Mouse (Mus musculus) embryonic facial prominence, embryonic 12.5 days (tissue): ENCODE measurements around the gene Nms. TPM values are rescaled to one million over a fixed set of nuclear protein-coding genes. Genes with fewer than 3 reads are reported as not detected.
A peak's percentile ranks its signal among the peaks of the same experiment; 100 is the strongest.

Experiments used
- ATAC-seq: fragments of 200-750 bp; cut with Nextera tagmentation; 2 replicates; pipeline ENCODE4 v1.8.0; 2017; ENCODE audit not compliant: insufficient number of reproducible peaks, insufficient read depth, low FRiP score, low TSS enrichment
- H3K27ac ChIP-seq: fragments of 300-500 bp; sonication (generic); 2 replicates; pipeline ENCODE4 v1.5.1; 2016; ENCODE audit warnings: mild to moderate bottlenecking
- H3K27me3 ChIP-seq: fragments of 300-500 bp; sonication (generic); 2 replicates; pipeline ENCODE4 v1.6.1; 2016; ENCODE audit warnings: mild to moderate bottlenecking, moderate library complexity
- H3K36me3 ChIP-seq: fragments of 300-500 bp; sonication (generic); 2 replicates; pipeline ENCODE4 v1.6.1; 2016; ENCODE audit warnings: mild to moderate bottlenecking
- H3K4me1 ChIP-seq: fragments of 300-500 bp; sonication (generic); 2 replicates; pipeline ENCODE4 v1.6.1; 2016
- H3K4me2 ChIP-seq: fragments of 300-500 bp; sonication (generic); replicated peaks from 2 replicates; pipeline ENCODE4 v1.6.1; 2016; ENCODE audit warnings: mild to moderate bottlenecking, moderate library complexity
- H3K4me3 ChIP-seq: fragments of 300-500 bp; sonication (generic); 2 replicates; pipeline ENCODE4 v1.5.1; 2016; ENCODE audit warnings: mild to moderate bottlenecking
- H3K9ac ChIP-seq: fragments of 300-500 bp; sonication (generic); 2 replicates; pipeline ENCODE4 v1.6.1; 2016; ENCODE audit warnings: mild to moderate bottlenecking, moderate library complexity
- H3K9me3 ChIP-seq: fragments of 300-500 bp; sonication (generic); 2 replicates; pipeline ENCODE4 v1.6.1; 2016; ENCODE audit warnings: mild to moderate bottlenecking, moderate library complexity
- WGBS: fragments of 180-500 bp; shearing (Covaris S2); methylation state at CpG from one replicate; pipeline ENCODE4 v1.1.7; 2016; 5-methylcytosine and 5-hydroxymethylcytosine counted together
- polyA plus RNA-seq: library from polyadenylated mRNA; unstranded; fragments of >200 nt; fragmentation: Nextera tagmentation; extraction: Ambion mirVana; gene quantifications from 2 replicates; pipeline ENCODE4 v1.2.1, GENCODE M21; 2016

Nms gene
- polyA plus RNA-seq, 1 experiment from 2014 or later = not detected

DNA sequence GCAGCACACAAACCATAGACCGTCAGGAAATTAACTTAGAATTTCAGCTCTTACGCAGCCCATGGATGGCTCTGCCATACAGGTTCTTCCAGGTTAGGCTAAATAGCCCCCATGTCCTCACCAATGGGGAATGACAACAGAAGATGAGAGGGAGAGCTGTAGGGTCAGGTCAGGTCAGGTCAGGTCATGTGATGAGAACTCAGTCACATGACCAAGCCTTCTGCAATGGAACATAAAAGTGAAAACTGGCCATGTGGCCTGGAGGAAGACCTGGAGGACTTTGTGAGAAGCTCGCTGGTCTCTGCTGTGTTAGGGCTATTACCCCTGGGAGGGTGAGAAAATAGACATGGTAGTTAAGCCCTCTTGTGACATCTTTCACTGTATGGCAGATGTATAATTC lies 17.5 kb downstream of the Nms start:
- no peak overlapping the region for H3K27ac ChIP-seq
- H3K4me3 ChIP-seq = no peak overlapping the region
- WGBS = 92% methylated on average over 3 of the region's 3 CpGs
- H3K9ac ChIP-seq = no peak overlapping the region
- no peaks in the 10 kb centered on the region for H3K36me3 ChIP-seq
- H3K27me3 ChIP-seq = no peaks in the 10 kb centered on the region
- no peak for ATAC-seq
- no peak overlapping the region for H3K4me2 ChIP-seq
- H3K4me1 ChIP-seq = no peaks in the 10 kb centered on the region
- H3K9me3 ChIP-seq = no peaks in the 10 kb centered on the region

DNA sequence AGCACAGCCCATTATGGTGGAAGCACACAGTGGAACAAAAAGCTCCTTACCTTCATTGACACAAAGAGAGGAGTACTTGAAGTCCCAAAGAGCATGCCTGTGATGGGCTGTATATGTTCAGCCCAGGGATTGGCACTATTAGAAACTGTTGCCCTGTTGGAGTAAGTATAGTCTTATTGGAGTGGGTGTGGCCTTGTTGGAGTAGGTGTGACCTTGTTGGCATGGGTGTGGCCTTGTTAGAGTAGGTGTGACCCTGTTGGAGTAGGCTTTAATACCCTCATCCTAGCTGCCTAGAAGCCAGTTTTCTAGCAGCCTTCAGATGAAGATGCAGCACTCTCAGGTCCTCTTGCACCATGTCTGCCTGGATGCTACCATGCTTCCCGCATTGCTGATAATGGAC lies 30.2 kb downstream of the Nms start:
- Histone ChIP-seq H3K9me3 (no peaks in the 10 kb centered on the region), H3K4me2 (no peak overlapping the region), H3K36me3 (no peaks in the 10 kb centered on the region), H3K27me3 (no peaks in the 10 kb centered on the region), H3K4me1 (no peaks in the 10 kb centered on the region), H3K4me3 (no peak overlapping the region), H3K27ac (no peak overlapping the region), H3K9ac (no peak overlapping the region)
- no peak for ATAC-seq
- 86% methylated on average over 1 of the region's 1 CpGs for WGBS

DNA sequence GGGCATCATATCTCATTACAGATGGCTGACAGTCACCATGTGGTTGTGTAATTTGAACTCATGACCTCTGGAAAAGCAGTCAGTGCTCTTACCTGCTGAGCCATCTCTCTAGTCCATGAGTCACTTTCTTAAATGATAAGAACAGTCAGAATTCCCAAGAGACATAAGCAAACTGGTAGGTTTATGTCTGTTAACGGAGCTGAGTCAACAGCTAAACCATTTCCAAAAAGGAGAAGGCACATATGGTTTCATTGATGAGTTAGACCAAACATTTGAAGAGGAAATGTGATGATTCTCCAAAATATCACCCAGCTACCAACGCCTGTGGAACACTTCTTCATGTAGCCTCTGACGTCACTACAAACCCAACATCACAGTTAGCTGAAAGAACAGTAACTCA lies 32.8 kb downstream of the Nms start:
- no peaks in the 10 kb centered on the region for H3K4me1 ChIP-seq
- H3K9me3 ChIP-seq = no peaks in the 10 kb centered on the region
- no peak overlapping the region for H3K27ac ChIP-seq
- H3K4me3 ChIP-seq = no peak overlapping the region
- no peaks in the 10 kb centered on the region for H3K27me3 ChIP-seq
- H3K4me2 ChIP-seq = no peak overlapping the region
- no peaks in the 10 kb centered on the region for H3K36me3 ChIP-seq
- no peak for ATAC-seq
- H3K9ac ChIP-seq = no peak overlapping the region
- WGBS = 84% methylated on average over 3 of the region's 3 CpGs

DNA sequence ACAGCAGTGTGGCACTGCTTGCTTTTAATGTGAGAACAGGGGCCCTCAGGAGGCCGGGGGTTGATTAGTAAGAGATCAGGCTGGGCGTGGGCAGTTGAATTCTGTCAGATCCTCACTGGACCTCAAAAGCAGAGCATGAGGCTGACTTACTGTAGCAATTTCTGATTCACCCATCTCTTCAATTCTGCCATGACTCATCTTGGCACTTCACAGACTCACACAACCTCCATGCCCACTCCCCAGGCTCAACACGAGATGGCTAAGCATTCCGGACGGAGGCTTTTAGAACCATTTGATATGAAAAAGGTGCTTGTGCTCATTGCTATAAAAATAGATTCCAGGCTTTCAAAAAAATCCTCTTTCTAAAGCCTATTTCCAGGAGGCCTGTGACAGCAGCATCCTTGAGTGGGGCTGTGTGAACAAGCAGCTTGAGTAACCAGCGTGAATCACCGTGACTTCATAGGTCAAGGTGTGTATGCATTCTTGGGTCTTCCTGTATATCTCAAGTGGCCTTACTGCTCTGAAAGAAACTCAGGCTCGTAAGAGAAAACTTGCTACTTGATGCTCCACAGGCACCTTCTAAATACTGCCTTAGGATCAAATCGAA lies 34.1 kb downstream of the Nms start:
- 80% methylated on average over 9 of the region's 9 CpGs for WGBS
- H3K9ac ChIP-seq = no peak overlapping the region
- H3K4me2 ChIP-seq = no peak overlapping the region
- ATAC-seq = no peak
- H3K36me3 ChIP-seq = no peaks in the 10 kb centered on the region
- H3K27ac ChIP-seq = no peak overlapping the region
- H3K4me3 ChIP-seq = no peak overlapping the region
- no peaks in the 10 kb centered on the region for H3K9me3 ChIP-seq
- no peaks in the 10 kb centered on the region for H3K4me1 ChIP-seq
- H3K27me3 ChIP-seq = no peaks in the 10 kb centered on the region

DNA sequence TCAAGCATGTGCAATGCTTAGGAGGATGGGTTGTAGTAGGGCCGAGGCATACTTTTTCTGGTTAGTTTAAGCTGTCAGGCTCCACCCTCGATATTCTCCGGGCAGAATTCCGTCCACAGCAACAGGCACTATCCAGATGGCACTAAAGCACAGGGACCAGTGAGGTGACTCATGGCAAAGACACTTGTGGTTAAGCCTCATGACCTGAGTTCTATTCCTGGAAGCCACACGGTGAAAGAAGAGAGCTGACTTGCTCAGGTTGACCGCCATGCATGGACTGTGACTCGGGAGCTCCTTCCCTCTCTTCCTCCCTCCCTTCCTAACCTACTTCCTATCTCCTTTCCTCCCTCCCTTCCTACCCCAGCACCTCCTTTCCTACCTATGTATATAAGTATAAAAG lies 41.0 kb downstream of the Nms start:
- no peak for ATAC-seq
- WGBS = 77% methylated on average over 7 of the region's 7 CpGs

DNA sequence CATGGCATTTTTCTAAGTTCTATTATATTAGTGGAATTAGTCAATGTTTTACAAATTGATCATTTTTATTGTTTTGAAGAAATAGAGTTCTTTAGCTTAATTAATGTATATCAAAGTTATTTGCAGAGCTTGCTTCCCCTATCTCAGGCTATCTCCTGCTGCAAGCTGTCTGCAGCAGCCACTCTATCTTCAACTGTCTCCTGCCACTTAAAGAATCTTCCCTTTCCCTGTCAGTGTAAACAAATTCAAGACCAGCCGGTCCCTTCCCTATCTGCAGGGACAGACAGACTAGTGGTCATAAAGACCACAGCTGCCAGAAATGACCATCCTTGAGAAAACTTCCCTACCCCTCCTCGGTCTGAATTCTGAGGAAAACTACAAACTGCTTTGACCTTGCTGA lies 44.9 kb downstream of the Nms start:
- H3K27ac ChIP-seq = no peak overlapping the region
- H3K9ac ChIP-seq = no peak overlapping the region
- no peaks in the 10 kb centered on the region for H3K27me3 ChIP-seq
- no peak overlapping the region for H3K4me2 ChIP-seq
- H3K4me1 ChIP-seq = peaks cover 5% of the 10 kb centered on the region; the same call in 1 of the 2 replicates
- no peaks in the 10 kb centered on the region for H3K9me3 ChIP-seq
- no peak overlapping the region for H3K4me3 ChIP-seq
- no peaks in the 10 kb centered on the region for H3K36me3 ChIP-seq
- whole genome bisulfite sequencing = 75% methylated on average over 2 of the region's 2 CpGs
- ATAC-seq = no peak

More for the DNA sequence above, 41.0 kb downstream of the Nms start:
- H3K9me3 ChIP-seq = no peaks in the 10 kb centered on the region
- no peaks in the 10 kb centered on the region for H3K27me3 ChIP-seq
- no peaks in the 10 kb centered on the region for H3K4me1 ChIP-seq
- H3K27ac ChIP-seq = no peak overlapping the region
- H3K9ac ChIP-seq = no peak overlapping the region
- no peak overlapping the region for H3K4me2 ChIP-seq
- H3K36me3 ChIP-seq = no peaks in the 10 kb centered on the region
- no peak overlapping the region for H3K4me3 ChIP-seq

DNA sequence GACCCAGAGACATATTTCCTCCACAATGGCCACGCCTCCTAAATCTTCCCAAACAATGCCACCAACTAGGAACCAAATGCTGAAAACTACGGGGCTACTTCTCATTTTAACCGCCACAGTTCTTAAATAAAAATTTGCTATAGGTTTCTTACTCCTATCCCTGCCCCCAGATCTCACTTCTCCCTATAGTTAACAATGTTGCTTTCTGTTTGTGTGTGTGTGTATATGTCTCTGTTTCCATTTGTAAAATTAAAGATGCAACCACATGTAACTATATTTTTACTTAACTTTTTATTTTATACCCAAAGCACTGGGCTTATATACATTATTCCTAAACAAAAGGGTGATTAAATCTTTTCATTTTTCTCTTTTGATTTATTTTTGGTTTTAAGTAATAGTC lies 46.4 kb downstream of the Nms start, which contains the start of gene Pdcl3:
Pdcl3 (plus strand) TSS at position 301 of the 400 bp plus-strand sequence.
- Histone ChIP-seq H3K4me1 (peaks cover 9% of the 10 kb centered on the region), H3K4me3 (no peak within 1 kb of the TSS), H3K36me3 (no peaks in the 10 kb centered on the region), H3K27me3 (no peaks in the 10 kb centered on the region), H3K27ac (no peak within 1 kb of the TSS), H3K9ac (no peak within 1 kb of the TSS), H3K9me3 (no peaks in the 10 kb centered on the region), H3K4me2 (no peak within 1 kb of the TSS)
- ATAC-seq = no peak
- WGBS = 73% methylated on average over 3 of the region's 3 CpGs

DNA sequence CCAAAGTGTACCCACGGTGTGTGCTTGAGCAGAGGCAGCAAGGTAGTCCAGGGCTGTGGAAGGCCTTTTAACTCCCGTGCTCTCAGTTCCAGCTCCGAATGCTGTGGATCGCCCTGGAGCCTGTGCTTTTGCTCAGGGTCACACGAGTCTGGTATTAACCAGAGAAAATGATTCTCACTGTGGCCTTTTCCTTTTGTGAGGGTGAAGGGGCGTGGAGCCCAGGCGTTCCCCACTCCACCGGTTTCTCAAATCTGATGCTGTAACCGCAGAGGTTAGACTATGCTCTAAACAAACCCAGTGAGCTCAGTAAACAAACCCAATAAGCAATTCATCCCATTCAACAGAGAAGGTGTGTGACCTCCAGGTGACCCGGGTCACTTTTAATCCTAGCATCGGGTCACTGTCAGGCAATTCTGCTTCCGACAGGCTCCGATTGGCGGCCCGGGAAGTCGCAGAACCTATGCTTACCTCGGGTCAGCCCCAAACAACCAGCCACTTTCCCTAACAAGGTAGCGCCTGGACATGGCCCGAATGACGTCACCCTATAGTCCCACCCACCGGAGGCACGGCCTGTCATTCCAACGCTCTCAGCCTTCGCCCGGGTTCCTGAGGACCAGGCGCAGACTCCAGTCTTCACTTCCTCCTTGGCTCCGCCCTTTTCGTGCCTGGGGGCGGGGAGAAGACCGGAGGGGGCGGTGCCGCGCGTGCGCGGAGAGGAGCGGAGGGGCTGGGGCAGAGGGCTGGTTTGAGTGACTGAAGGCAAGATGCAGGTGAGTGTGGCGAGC lies 48.3 kb downstream of the Nms start:
- peak overlapping the region; percentile 77 for H3K4me2 ChIP-seq
- H3K4me3 ChIP-seq = peak overlapping the region; percentile 76
- no peaks in the 10 kb centered on the region for H3K27me3 ChIP-seq
- peak overlapping the region; percentile 67 for H3K9ac ChIP-seq
- WGBS = 6% methylated on average over 38 of the region's 38 CpGs
- H3K36me3 ChIP-seq = peaks cover 11% of the 10 kb centered on the region
- H3K27ac ChIP-seq = peak overlapping the region; percentile 69
- peaks cover 9% of the 10 kb centered on the region for H3K4me1 ChIP-seq
- peak; percentile 97 for ATAC-seq
- no peaks in the 10 kb centered on the region for H3K9me3 ChIP-seq

DNA sequence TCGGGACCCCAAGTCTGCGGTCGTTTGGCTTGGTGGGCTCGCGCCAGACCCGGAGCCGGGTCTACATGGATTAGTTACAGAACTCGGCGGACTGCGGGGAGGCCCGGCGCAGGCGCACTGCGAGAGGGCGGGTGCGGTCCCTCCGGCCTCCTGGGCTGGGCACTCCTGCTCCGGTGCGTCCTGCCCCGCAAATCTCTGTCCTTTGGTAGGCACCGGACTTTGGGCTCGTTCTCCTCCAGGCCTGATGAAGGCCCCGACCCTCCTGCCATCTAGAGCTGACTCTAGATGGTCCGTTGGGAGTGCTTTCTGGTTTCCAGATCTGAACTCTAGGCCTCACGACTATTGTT lies 48.9 kb downstream of the Nms start:
- WGBS = under 1% methylated on average over 25 of the region's 25 CpGs
- Histone ChIP-seq H3K9me3 (no peaks in the 10 kb centered on the region), H3K27me3 (no peaks in the 10 kb centered on the region), H3K4me3 (peak overlapping the region; percentile 76), H3K27ac (peak overlapping the region; percentile 69), H3K36me3 (peaks cover 17% of the 10 kb centered on the region), H3K9ac (peak overlapping the region; percentile 67), H3K4me2 (peak overlapping the region; percentile 77), H3K4me1 (peaks cover 9% of the 10 kb centered on the region)
- peak; percentile 85; the same call in 1 of the 2 replicates for ATAC-seq

DNA sequence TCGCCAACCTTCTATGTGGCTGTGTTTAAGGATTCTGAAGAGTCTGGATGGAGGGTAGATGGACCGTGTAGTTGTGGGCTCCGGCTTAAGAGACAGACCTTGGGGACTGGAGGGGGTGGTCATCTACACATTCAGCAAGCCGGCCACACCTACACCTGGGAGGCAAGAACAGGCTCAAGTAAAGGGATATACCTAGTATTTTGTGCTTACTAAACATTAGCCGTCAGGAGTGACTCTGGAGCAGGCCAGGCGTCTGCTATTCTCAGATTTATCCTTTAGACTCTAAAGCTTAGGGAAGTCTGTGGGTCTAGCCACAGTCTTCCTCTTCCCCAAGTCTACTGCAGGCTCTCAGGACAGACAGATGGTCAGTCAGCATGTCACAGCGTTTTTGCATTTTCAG lies 49.4 kb downstream of the Nms start:
- Histone ChIP-seq H3K27me3 (no peaks in the 10 kb centered on the region), H3K9ac (peak overlapping the region; percentile 67), H3K9me3 (no peaks in the 10 kb centered on the region), H3K4me3 (peak overlapping the region; percentile 76), H3K36me3 (peaks cover 21% of the 10 kb centered on the region), H3K27ac (no peak overlapping the region; the same call in 1 of the 2 replicates), H3K4me1 (peaks cover 9% of the 10 kb centered on the region), H3K4me2 (peak overlapping the region; percentile 77)
- ATAC-seq = no peak
- WGBS = 41% methylated on average over 7 of the region's 7 CpGs

DNA sequence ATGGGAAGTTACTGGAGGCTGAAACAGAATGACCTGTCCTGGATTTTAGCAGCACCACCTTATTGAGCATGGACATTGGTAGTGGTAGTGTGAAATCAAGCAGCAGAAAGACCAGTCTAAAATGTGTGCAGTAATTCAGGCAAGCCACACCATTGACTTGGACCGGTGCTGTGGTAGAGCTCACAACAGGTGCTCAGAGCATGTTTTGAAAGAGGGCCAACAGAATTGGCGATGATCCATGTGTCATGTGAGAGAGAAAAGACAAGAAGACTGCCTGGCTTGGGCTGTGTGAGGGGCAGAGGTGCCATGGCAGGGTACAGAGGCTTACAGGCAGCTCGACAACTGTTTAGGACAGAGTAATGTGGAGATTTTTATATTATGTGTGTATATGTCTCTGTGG lies 53.4 kb downstream of the Nms start:
- no peaks in the 10 kb centered on the region for H3K9me3 ChIP-seq
- no peak overlapping the region for H3K4me2 ChIP-seq
- no peak overlapping the region for H3K4me3 ChIP-seq
- no peak for ATAC-seq
- no peak overlapping the region for H3K9ac ChIP-seq
- H3K36me3 ChIP-seq = peaks cover 53% of the 10 kb centered on the region
- 97% methylated on average over 3 of the region's 3 CpGs for WGBS
- no peaks in the 10 kb centered on the region for H3K27me3 ChIP-seq
- peaks cover 9% of the 10 kb centered on the region for H3K4me1 ChIP-seq
- H3K27ac ChIP-seq = no peak overlapping the region
